In the genomic region with DNA sequence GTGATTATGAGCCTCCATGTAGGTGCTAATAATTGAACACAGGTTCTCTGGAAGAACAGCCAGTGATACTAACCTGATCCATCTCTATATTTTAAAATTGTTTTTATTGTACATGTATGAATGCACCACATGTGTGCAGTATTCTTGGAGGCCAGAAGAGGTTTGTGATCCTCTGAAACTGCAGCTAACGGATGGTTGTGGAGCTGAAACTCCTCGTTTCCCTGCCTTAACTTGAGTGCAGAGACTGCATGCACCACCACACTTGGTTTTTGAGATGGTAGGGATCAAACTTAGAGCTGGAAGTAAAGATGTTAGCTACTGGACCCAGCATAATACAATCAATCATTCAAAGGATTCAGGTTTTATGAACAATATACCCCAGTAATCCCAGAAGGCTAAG, we compare ENCODE assay signal across 27 mouse cellular contexts.
"Had no signal": no experiment of that assay in that cellular context is flagged by ENCODE, and none has a peak within 500 bp of the region (broad histone marks: within the 10 kb centered on the region; RNA-seq: fewer than 3 reads in every experiment).

No protein-coding gene starts in this region.

- H3K27ac ChIP-seq: embryonic facial prominence, embryonic 10.5 days; embryonic facial prominence, embryonic 12.5 days; embryonic facial prominence, embryonic 13.5 days; embryonic facial prominence, embryonic 15.5 days; forebrain, embryonic 10.5 days; forebrain, embryonic 12.5 days; forebrain, embryonic 13.5 days; forebrain, embryonic 15.5 days; gastrocnemius, adult 2 months; heart, adult 2 months had no signal

- H3K9ac ChIP-seq: embryonic facial prominence, embryonic 12.5 days; embryonic facial prominence, embryonic 13.5 days; embryonic facial prominence, embryonic 15.5 days; forebrain, embryonic 12.5 days; forebrain, embryonic 13.5 days; forebrain, embryonic 15.5 days; forebrain, postnatal 0 days had no signal

- H3K27me3 ChIP-seq: embryonic facial prominence, embryonic 12.5 days; embryonic facial prominence, embryonic 13.5 days; embryonic facial prominence, embryonic 15.5 days; forebrain, embryonic 12.5 days; forebrain, embryonic 13.5 days; forebrain, embryonic 15.5 days had no signal

- H3K4me1 ChIP-seq: embryonic facial prominence, embryonic 10.5 days; embryonic facial prominence, embryonic 12.5 days; embryonic facial prominence, embryonic 13.5 days; embryonic facial prominence, embryonic 15.5 days; forebrain, embryonic 10.5 days; forebrain, embryonic 12.5 days; forebrain, embryonic 13.5 days; forebrain, embryonic 15.5 days had no signal

- H3K4me3 ChIP-seq: embryonic facial prominence, embryonic 10.5 days; embryonic facial prominence, embryonic 12.5 days; embryonic facial prominence, embryonic 13.5 days; embryonic facial prominence, embryonic 15.5 days; erythroblast, embryonic 14.5 days; forebrain, embryonic 10.5 days; forebrain, embryonic 12.5 days; forebrain, embryonic 13.5 days; forebrain, embryonic 15.5 days; gastrocnemius, adult 2 months; heart, adult 2 months had no signal

- H3K9me3 ChIP-seq: embryonic facial prominence, embryonic 12.5 days; embryonic facial prominence, embryonic 13.5 days; embryonic facial prominence, embryonic 15.5 days; forebrain, embryonic 15.5 days had no signal

- H3K4me2 ChIP-seq: embryonic facial prominence, embryonic 12.5 days; embryonic facial prominence, embryonic 13.5 days; embryonic facial prominence, embryonic 15.5 days; forebrain, embryonic 12.5 days; forebrain, embryonic 13.5 days; forebrain, embryonic 15.5 days had no signal

- DNase-seq: cerebellum, adult 8-10 months; cerebellum, adult 9-10 months; cerebellum, adult 9-11 months; cerebellum, postnatal 10 days; cerebellum, postnatal 14 days; cerebellum, postnatal 25 days; cerebellum, postnatal 36 days; embryo, embryonic 11 days; forebrain, postnatal 0 days; gastrocnemius, adult 2 months; gastrocnemius, postnatal 10 days; gastrocnemius, postnatal 14 days; gastrocnemius, postnatal 25 days; gastrocnemius, postnatal 36 days; heart, adult 18-20 months; heart, adult 2 months had no signal

- ATAC-seq: forebrain, embryonic 13.5 days; forebrain, embryonic 14.5 days; forebrain, embryonic 15.5 days; forebrain, embryonic 16.5 days; forebrain, postnatal 0 days had no signal
